Mouse (Mus musculus): ENCODE data around the gene Zfy2.

The Zfy2 gene

DNA sequence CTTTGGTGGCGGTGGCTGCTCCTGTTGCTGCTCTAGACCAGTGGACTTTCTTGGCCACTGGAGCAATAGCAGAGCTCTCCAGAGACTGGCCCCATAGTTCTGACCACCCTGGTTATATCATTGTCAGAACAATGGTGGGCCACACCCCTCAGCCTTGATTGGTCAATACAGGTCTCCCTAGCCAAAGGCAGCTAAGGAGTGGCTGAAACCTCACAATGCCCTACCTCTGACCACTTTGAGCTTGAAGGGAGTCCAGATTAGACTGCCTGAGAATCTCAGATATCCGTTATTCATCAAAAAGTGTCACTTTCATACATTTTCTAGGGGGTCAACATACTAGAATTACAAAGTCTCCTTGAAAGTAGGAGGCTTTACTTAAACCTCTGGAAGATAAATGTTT is at the start of gene Zfy2:
Gene Zfy2, minus strand, starts transcription at position 101 of the 400 bp plus-strand sequence.
- no peak for DNase-seq
